Mouse (Mus musculus) cerebellum, adult 2 months (tissue): ENCODE results near the gene Cnot1. TPM values are rescaled to one million over a fixed set of nuclear protein-coding genes. Genes with fewer than 3 reads are reported as not detected.

Experiments used
- DNase-seq, 2 experiments: peaks; one replicate each; pipeline ENCODE4 v3.0.0; 2021
- H3K27ac ChIP-seq: fragments of 200-500 bp; 2 replicates; pipeline ENCODE4 v1.5.1; 2012; ENCODE audit warnings: low read length, control low read depth, inconsistent platforms; ENCODE audit not compliant: insufficient read depth
- H3K27me3 ChIP-seq: fragments of 200-500 bp; 2 replicates; pipeline ENCODE4 v1.6.1; 2012; ENCODE audit warnings: inconsistent platforms, mild to moderate bottlenecking, low read length, moderate library complexity; ENCODE audit not compliant: control insufficient read depth, insufficient read depth
- H3K4me1 ChIP-seq: fragments of 200-500 bp; 2 replicates; pipeline ENCODE4 v1.6.1; 2011; ENCODE audit warnings: low read length; ENCODE audit not compliant: control insufficient read depth, insufficient read depth
- H3K4me3 ChIP-seq: fragments of 200-500 bp; replicated peaks from 2 replicates; pipeline ENCODE3; 2011; ENCODE audit warnings: mild to moderate bottlenecking, low read depth, low read length, control low read depth; ENCODE audit not compliant: insufficient read depth
- CTCF ChIP-seq: fragments of 200-500 bp; IDR thresholded peaks from 2 replicates; pipeline ENCODE4 v1.5.1; 2011; ENCODE audit warnings: low read depth, mild to moderate bottlenecking, control low read depth, low read length, moderate library complexity, borderline replicate concordance; ENCODE audit not compliant: insufficient read depth
- POLR2A ChIP-seq: fragments of 200-500 bp; IDR thresholded peaks from 2 replicates; pipeline ENCODE4 v1.6.1; 2011; ENCODE audit warnings: low read length, control low read depth, borderline replicate concordance; ENCODE audit not compliant: insufficient read depth
- WGBS: fragments of 180-500 bp; shearing (Covaris S2); methylation state at CpG from one replicate; pipeline ENCODE4 v1.1.7; 2018; 5-methylcytosine and 5-hydroxymethylcytosine counted together
- polyA plus RNA-seq: library from polyadenylated mRNA; depleted of rRNA; stranded (reverse); fragments of >200 nt; gene quantifications from 2 replicates; pipeline ENCODE4 v1.2.3, GENCODE M21; 2012

Cnot1 gene
- polyA plus RNA-seq, 1 experiment: 64.8 TPM

DNA sequence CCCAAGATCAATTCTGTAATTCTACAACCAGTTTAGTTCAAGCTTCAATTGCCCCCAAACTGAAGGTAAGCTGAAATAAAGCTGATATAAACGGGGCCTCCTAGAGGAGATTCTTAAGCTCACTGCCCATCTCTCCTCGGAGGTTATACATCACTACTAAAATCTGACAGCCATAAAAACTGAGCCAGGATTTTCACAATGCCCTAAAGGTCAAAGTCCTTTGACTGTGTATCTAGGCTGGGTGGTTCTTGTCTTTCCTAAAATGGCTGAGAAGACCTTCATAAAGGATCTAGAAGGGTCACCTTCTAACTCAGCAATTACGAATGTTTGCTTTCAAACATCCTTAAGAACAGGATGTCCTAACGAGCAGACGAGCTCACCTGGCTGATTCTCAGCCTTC, 1.9 kb upstream of the Cnot1 start:
- H3K27me3 ChIP-seq: no peaks in the 10 kb centered on the region
- 84% methylated on average over 5 of the region's 5 CpGs for WGBS
- no peak for DNase-seq
- no peak overlapping the region for H3K4me3 ChIP-seq
- no peak overlapping the region for H3K27ac ChIP-seq
- peaks cover 4% of the 10 kb centered on the region; the same call in 1 of the 2 replicates for H3K4me1 ChIP-seq
- TF ChIP-seq POLR2A: no peak
- no peak for TF ChIP-seq CTCF

DNA sequence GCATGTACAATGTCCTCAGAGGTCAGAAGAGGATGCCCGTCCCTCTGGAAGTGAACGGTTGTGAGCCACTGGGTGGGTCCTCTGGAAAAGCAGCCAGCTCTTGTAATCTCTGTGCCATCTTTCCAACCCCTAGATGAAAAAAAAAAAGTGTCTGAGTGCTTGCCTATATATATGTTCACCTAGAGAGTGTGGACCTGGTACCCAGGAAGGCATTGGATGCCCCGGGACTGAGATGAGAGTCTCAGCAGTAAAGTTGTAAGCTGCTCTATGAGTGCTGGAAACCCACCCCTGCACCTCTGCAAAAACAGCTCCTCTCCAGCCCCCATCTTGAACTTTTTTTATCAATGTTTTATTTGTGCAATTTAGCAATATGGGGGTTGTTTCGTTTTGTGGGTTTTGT, 1.4 kb upstream of the Cnot1 start:
- DNase-seq: peak in 1 of 2 experiments; percentile 20
- no peak for TF ChIP-seq CTCF
- TF ChIP-seq POLR2A: no peak
- WGBS: 85% methylated on average over 4 of the region's 4 CpGs
- Histone ChIP-seq H3K4me1 (peaks cover 4% of the 10 kb centered on the region; the same call in 1 of the 2 replicates), H3K27me3 (no peaks in the 10 kb centered on the region), H3K27ac (no peak overlapping the region), H3K4me3 (no peak overlapping the region)

DNA sequence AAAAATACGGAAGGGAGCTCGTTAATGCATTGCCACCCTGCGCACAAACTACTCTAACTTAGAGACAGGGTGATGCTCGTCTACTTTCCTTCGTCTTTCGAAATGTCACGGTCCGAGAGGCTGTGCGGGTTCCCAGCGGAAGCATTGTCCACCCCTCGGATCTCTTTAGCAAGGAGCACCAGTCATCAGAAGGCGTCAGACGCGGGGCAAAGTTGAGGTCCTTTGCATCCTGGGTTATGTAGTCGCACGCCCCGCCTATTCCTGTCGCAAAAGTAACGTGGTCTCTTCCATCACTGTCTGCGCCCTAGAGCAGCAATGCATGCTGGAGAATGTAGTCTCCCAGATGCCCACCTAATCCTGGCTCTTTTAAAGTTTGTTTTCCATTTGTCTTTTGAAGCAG, 597 bp upstream of the Cnot1 start:
- peak; percentile 90 to 94 for DNase-seq
- peak; percentile 66; the same call in 1 of the 2 replicates for TF ChIP-seq POLR2A
- no peak for TF ChIP-seq CTCF
- H3K27me3 ChIP-seq: no peaks in the 10 kb centered on the region
- peaks cover 4% of the 10 kb centered on the region; the same call in 1 of the 2 replicates for H3K4me1 ChIP-seq
- H3K27ac ChIP-seq: peak overlapping the region; percentile 74
- WGBS: under 1% methylated on average over 20 of the region's 20 CpGs
- H3K4me3 ChIP-seq: peak overlapping the region; percentile 77

DNA sequence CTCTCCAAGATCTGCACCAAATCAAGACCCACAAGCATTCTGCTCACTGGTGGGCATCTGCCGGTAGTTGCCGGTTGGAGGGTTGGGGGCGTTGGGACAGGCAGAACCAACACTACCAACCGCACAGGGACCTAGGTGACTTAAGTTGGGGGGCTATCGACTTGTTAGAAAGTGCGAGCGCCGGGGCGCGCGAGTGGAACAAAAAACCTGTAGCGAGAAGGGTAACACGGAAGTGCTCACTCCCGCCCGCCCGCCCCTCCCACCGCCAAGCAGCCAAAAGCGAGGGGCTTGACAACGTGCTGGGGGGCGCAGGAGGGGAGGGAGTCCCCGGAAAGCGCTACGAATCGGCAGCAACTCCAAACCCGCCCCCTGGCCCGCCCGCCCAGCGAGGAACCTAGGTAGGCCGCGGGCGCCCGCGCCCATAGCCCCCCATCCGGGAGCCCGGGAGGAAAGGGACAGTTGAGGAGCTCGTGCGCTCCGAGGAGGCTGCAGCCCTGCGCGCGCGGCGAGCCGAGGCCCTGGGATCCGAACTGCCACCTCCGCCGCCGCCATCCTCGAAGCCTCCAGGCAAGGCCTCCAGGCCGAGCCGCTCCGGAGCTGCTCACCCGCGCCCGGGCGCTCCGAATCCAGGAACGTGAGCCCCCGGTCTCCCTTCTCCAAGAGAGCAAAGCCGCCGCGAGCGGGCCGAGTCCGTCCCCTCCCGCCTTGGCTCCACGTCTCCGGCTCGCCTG, 638 bp downstream of the Cnot1 start:
- TF ChIP-seq CTCF: no peak
- no peak for TF ChIP-seq POLR2A
- peak overlapping the region; percentile 87 for H3K4me3 ChIP-seq
- peaks cover 7% of the 10 kb centered on the region; the same call in 1 of the 2 replicates for H3K4me1 ChIP-seq
- DNase-seq: peak; percentile 23 to 24
- under 1% methylated on average over 68 of the region's 69 CpGs for WGBS
- no peaks in the 10 kb centered on the region for H3K27me3 ChIP-seq
- H3K27ac ChIP-seq: peak overlapping the region; percentile 39

DNA sequence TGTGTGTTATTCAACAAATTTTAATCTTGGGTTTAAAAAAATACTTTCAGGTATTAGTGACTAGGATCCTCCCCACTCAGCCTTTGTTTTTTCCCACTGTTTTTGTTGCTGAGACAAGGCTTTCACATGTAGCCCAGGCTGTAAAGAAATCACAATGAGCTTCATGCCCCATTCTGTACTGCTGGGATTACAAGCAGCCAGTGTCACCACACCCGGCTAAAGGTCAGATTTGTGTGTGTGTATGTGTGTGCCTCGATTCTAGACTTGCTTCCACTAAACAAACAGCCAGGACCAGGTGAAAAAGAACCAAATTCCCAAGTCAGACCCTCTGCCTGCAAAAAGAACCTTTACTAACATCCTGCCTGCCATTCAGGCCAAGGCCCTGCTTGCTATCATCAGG, 1.8 kb downstream of the Cnot1 start:
- no peak overlapping the region for H3K4me3 ChIP-seq
- no peak for TF ChIP-seq POLR2A
- TF ChIP-seq CTCF: no peak
- no peak overlapping the region for H3K27ac ChIP-seq
- H3K4me1 ChIP-seq: peaks cover 9% of the 10 kb centered on the region; the same call in 1 of the 2 replicates
- 44% methylated on average over 2 of the region's 2 CpGs for WGBS
- no peaks in the 10 kb centered on the region for H3K27me3 ChIP-seq
- no peak for DNase-seq

DNA sequence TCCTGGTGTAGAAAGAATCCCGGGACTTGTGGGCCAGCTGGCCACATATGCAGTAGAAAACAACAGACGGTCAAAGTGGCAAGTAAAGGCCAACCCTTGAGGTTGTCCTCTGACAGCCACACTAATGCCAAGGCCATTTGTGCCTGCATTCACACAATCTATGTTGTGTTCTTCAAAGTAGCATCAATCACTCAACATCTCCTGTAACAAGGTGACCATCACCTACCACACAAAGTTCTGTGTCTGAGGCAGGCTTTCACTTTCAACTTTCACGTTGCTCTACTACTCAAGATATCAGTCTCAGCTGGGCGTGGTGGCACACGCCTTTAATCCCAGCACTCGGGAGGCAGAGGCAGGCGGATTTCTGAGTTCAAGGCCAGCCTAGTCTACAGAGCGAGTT, 5.0 kb downstream of the Cnot1 start:
- no peak for TF ChIP-seq POLR2A
- TF ChIP-seq CTCF: no peak
- Histone ChIP-seq H3K27ac (no peak overlapping the region), H3K4me1 (peaks cover 15% of the 10 kb centered on the region; the same call in 1 of the 2 replicates), H3K4me3 (no peak overlapping the region), H3K27me3 (no peaks in the 10 kb centered on the region)
- DNase-seq: no peak
- 67% methylated on average over 8 of the region's 8 CpGs for WGBS

DNA sequence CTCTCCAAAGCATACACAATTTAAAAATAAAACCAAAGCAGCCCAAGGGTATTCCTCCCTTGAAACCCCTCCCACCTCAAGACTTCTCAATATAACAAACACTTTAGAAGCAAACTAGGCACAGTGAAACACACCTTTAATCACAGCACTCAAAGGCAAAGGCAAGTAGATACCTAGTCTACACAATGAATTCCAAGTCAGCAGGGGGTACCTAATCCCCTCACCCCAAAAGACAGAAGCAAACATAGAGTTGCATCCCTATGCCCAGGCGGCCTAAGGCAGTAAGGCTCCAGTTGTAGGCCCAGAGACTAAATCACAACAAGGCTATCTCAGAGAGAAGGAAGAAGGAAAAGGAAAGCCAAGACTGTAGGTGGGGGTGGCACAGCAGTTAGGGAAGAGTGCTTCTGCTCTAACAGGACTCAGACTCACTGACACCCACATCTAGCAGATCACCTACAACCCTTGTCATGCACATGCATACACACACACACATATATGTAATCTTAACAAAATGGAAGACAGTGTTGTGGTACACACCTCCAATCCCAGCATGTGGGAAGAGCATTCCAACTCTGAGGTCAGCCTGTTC, 5.7 kb downstream of the Cnot1 start:
- 96% methylated on average over 1 of the region's 1 CpGs for WGBS
- TF ChIP-seq POLR2A: no peak
- TF ChIP-seq CTCF: no peak

DNA sequence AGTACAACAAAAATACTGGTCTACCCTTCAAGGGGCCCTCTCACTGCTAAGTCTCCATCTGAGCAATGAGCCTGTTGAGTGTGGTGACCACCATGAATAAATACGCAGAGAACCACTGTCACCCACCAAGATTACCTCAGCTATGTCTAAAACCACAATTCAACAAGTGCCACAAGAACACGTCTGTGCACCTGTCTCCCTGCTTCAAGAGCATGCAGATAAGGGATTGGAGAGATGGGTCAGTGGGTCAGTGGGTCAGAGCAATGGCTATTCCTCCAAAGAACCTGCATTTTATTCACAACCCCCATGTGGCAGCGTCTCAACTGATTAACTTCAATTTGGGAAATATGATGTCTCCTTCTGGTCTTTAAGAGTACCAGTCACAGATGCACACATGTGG, 6.9 kb downstream of the Cnot1 start:
- TF ChIP-seq POLR2A (no peak), CTCF (no peak)
- H3K4me1 ChIP-seq: peaks cover 11% of the 10 kb centered on the region; the same call in 1 of the 2 replicates
- no peaks in the 10 kb centered on the region for H3K27me3 ChIP-seq
- no peak for DNase-seq
- H3K27ac ChIP-seq: no peak overlapping the region
- WGBS: 75% methylated on average over 3 of the region's 3 CpGs
- H3K4me3 ChIP-seq: no peak overlapping the region

More for the DNA sequence above, 5.7 kb downstream of the Cnot1 start:
- no peak for DNase-seq
- H3K27ac ChIP-seq: no peak overlapping the region
- H3K27me3 ChIP-seq: no peaks in the 10 kb centered on the region
- peaks cover 15% of the 10 kb centered on the region; the same call in 1 of the 2 replicates for H3K4me1 ChIP-seq
- H3K4me3 ChIP-seq: no peak overlapping the region
